Mouse (Mus musculus) stomach, postnatal 0 days (tissue): ENCODE data around the gene Zfp526.

Source experiments
- CTCF ChIP-seq: IDR thresholded peaks from 2 replicates; pipeline ENCODE4 v1.5.1; 2016; ENCODE audit warnings: antibody characterized with exemption, low read depth, mild to moderate bottlenecking, moderate library complexity
- EP300 ChIP-seq: optimal IDR thresholded peaks from 2 replicates; pipeline ENCODE3; 2016; ENCODE audit warnings: antibody characterized with exemption

DNA sequence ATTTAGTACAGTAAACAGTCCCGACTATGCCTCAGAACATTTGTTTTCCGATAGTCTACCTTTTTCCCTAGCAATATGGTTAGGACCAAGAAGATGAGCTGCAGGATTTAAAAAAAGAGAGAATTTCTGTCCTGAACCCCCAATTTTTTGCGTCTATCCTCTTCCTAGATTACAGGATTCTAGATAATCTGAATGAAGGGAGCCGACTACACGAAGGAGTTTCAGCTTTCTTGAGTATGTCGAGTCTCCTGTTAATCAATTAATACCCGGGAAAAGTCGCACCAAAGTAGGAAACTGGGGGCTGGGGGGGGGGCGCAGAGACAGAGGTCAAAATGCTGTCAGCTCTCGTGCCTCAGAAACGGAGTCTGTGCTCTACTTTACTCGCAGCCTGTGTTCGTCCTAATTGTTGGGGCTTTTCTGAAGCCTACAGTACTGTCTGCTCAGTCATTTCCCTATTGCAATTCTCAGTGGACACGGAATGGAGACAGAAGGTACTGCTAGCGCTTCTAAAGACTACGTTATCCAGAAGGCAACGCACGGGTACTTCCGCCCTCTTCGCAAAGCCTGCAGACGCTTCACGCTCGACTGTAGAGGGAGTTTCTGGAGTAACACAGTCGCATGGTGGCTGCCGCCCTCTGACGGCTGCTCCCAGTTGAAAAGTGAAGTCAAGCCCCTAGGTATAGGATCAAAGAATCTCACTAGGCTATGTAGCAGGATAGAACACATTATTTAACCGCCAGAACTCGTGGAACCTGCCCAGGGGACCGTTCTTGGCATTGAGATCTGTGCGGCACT lies 17.8 kb downstream of the Zfp526 start:
- TF ChIP-seq EP300 (no peak), CTCF (peak; percentile 91)
